Mouse (Mus musculus): Measurements from ENCODE around the gene Fam240b. TPM values are rescaled to one million over a fixed set of nuclear protein-coding genes. Genes with fewer than 3 reads are reported as not detected.

Gene Fam240b
- polyA plus RNA-seq, 1 experiment from 2014 or later, result not detected

Other genes starting within 250 kb of the Fam240b start
- gene Cdc14b, start 222.5 kb downstream of the Fam240b start, polyA plus RNA-seq (2014; fragmentation: Nextera tagmentation; extraction: Ambion mirVana), result 1.9 and 3.7 TPM in 2 replicates
- gene Aaed1, start 185.1 kb downstream of the Fam240b start, polyA plus RNA-seq (2014; fragmentation: Nextera tagmentation; extraction: Ambion mirVana), result 9.1 and 11.1 TPM in 2 replicates
- 117 and 130 TPM in 2 replicates for gene Ctsl, start 126.9 kb downstream of the Fam240b start, polyA plus RNA-seq (2014; fragmentation: Nextera tagmentation; extraction: Ambion mirVana)
- 20.2 and 22.0 TPM in 2 replicates for gene Cdk20, start 65.5 kb downstream of the Fam240b start, polyA plus RNA-seq (2014; fragmentation: Nextera tagmentation; extraction: Ambion mirVana)

Measured in midbrain, embryonic 14.5 days (tissue).